Mouse (Mus musculus): ENCODE measurements at regions not wholly inside any gene's neighbourhood (a gene's known extent, or its start where the extent isn't known, plus 50 kb on each side); places are given as distances from the start of the nearest gene placed in this dataset.

DNA sequence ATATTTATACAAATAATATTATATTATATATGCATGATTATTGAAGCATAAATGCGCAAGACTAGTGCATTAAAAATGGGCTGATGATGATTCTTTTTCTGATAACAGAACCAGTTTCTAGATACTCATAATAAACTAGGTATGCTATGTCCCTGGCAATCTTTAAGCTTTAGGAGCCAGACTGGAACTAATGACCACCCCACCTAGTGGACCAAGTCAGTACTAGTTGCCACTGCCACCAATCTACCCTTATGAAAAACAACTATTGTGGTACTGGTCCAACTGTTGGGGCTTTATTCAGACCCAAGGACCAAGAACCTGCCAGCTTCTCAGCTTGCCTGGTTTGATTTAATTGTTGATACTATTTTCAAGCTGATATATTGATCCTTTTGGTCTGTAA lies 722.8 kb downstream of the Dach1 start:
- DNase-seq (ENCODE audit: low spot score in 2 of 2), result no peak

DNA sequence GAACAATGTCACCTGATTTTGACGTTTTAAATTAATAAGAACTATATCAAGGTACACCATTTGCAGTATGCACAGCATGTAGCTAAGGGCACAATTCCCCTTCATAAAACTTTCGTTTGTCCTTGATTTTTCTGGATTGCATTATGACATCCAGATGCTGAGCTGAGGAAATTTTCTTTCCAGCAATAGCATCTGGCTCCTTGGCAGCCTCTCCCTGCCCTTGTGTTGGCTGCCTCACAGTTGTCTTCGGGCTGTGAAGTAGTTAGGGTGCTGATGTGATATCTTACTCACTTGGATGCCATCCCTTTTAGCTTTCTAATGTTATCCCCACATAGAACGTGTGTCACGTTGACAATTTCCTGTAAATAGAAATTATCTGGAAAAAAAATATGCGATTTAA lies 729.2 kb downstream of the Dach1 start:
- DNase-seq (ENCODE audit: low spot score in 2 of 2), result no peak

DNA sequence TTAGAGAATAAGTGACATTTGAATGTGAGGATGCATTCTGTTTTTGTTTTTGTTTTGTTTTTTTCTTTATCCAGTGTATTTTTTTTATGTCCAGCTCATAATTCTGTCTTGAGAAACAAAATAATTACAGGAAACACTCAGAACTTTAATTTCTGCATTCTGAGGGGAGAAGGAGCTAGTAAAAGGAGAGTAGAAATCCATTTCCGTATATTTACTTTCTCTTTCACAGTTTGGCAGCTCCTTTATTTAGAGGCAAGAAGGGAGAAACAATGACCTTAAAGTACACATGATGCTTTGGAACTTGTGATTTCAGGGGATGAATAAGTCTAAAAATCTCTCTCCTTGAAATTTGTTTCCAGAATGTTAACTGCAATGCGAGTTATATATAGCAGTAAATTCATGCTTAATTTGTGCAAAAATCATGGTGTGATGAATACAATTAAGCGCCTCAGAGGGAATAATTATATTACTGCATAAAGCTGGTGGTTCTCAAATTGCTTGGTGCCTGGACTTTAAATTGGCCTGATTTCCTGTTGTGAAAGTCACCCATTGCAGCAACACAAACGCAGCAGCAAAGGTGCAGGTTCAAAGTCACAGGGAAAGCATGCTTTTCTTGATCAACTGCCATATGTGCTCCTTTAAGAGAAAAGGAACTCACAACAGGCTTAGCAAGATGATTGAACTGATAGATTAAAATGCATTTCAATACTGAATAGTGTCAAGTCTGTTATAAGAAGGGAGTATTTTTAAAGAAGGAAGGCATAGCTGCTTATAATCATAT lies 733.9 kb downstream of the Dach1 start:
- DNase-seq (ENCODE audit: low spot score in 2 of 2), result no peak

DNA sequence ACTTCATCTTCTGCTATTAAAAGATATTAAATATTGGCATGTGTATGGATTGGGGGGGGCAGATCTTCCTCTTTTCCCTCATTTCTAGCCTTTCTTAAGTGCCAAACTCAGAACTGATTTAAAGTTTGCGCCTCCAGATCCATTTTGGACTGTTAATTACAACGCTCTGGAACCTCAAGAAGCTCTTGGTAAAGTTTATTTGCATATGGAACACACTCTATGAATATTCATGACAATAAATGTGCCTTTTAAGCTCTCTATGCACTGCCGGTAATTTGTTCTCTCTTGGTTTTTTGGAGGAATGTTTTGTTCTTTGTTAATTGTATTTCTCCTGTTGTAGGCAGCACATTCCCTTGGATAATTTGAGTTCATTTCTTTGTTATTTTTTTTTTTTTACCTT lies 738.3 kb downstream of the Dach1 start:
- no peak for DNase-seq (ENCODE audit: low spot score in 2 of 2)

DNA sequence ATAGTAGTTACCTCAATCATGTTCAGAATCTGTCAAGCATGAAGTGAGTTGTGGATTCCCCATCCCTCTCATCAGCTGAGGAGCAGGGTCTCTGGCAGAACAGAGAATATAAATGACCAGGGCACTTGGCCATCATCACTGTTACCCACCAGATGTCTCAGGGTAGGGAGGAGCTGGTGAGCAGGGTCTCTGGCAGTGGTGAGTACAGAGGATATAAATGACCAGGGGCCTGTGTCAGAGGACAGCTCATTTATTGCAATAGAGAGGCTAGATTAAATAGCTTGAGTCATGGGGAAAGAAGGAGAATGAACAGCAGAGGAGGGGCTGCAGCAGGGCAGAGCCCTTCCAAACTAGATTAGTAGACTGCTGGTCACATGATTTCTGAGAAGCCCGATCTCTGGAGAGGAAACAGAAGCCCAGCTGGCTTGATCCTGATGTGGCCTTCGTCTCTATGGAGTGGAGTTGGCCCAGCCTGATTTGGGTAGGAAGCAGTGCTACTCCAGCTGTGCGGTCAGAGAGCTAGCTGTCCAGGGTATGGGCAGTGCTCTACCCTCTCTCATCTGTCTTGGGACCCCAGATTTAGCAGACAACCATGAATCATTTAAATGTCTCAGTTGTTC lies 766.3 kb downstream of the Dach1 start:
- no peak for DNase-seq (ENCODE audit: low spot score in 2 of 2)

DNA sequence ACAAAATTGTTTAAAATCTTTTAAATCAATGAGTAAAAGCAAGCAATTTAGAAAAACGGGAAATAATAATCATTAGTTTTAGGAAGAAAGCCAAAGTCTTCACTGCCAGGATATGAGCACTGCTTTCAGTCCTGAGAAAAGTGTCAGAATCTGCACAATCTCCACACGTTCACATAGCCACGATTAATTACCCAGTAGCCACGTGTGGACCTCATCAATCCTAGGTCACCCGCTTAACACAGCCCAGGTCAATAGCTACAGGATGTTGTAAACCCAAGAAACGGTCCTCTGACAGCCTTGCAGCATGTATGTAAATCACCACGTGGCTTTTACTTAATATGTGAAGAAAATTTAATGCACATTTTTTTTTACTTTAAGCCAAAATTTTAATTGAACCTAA lies 773.2 kb downstream of the Dach1 start:
- no peak for DNase-seq (ENCODE audit: low spot score in 2 of 2)

DNA sequence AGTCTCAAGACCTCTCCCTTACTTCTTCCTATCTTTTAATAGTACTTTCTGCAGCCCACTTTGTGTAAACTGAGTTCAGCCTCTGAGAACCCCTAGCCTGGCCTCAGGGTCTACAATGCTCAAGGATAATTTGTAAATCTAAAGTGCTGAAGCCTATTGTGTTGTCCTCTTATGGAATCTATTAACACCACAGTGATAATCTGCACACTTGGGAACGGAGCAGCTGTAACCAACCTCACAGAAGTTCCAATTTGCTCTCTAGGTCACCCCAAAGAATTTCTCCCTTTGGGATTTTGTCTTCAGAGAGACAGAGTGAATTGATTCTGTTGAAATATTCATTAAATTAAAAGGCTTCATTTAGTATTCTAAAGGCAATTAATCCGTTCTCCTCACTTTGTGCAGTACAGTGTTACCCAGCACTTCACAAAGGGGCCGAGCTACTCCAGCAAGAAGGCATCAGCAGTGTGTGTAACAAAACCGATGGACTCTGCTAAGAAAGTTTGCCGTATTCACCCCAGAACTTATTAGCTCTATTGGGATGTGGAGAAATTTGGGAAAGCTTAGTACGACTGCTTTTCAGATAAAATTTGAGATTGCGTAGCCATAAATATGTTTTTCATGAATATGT lies 773.7 kb downstream of the Dach1 start:
- DNase-seq (ENCODE audit: low spot score in 2 of 2), result no peak

DNA sequence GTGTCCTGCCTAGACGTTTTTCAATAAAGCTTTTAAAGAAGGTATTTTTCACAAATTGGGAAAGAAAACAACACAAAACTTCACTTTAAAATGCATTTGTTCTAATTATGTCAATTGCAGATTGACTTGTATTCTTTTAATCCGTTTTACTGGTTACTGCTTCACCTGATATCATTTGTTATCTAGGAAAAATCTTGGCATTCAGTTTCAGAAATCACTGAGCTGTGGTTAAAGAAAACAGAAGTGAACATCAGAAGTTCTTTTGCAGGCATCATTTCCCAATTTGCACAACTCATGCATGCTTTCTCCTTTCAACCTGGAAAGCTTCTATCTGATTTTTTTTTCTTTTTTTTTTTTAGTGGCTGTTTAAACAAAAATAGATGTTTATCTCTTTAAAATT lies 780.6 kb downstream of the Dach1 start:
- DNase-seq (ENCODE audit: low spot score in 2 of 2), result no peak

DNA sequence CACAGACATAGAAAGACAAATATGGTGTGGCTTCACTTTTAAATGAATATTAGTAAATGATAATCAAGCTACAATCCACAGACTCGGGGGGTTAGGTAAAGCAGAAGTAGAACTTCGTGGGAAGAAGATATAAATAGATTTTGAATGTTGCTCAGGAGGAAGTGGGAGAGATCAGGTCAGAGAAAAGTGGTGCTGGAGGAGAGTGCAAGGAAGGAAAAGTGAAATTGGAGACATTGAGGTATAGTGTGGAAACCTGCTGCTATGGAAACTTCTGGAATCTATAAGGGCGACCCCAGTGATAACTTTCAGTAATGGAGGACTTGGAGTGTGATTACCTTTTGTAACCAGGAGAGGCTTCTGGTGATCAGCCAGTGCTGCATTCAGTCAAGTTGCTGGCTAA lies 789.4 kb downstream of the Dach1 start:
- no peak for DNase-seq (ENCODE audit: low spot score in 2 of 2)

DNA sequence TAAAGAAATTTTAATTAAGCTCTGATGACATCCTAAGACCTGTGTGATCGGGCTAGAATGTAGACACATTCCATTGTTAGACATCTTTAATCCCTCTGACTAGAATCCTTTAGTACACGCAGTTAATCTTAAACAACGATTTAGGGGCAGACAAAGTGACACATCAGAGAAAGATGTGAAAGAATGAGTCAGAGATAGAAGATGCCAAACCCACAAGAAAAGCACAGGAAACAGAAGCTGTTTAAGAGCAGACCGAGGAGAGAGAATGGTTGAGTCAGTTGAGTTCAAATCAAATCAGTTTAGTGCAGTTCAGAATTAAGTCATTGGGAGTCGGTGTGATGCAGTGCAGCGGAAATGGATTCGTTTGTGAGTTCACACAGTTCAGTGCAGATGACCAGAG lies 812.6 kb downstream of the Dach1 start:
- DNase-seq (ENCODE audit: low spot score in 2 of 2), result peak in 1 of 2 experiments; percentile 1

DNA sequence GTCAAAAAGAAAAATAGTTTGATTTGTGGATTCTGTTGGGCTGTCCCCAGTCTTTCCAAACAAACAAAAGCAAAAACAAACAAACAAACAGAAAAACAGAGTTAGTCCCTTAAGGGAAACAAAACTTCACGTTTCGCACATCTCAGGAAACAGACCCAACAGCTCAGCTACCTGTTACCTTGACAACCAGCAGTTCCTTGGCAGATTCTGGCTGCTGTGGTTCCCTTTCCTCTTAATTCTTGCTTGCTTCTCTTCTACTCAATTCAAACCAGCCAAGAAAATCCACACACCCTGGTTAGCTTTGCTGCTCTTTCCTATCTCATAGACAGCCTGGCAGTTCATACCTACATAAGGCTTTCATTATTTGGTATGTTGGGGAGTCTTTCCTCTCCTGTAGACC lies 821.6 kb downstream of the Dach1 start:
- DNase-seq (ENCODE audit: low spot score in 2 of 2), result no peak

DNA sequence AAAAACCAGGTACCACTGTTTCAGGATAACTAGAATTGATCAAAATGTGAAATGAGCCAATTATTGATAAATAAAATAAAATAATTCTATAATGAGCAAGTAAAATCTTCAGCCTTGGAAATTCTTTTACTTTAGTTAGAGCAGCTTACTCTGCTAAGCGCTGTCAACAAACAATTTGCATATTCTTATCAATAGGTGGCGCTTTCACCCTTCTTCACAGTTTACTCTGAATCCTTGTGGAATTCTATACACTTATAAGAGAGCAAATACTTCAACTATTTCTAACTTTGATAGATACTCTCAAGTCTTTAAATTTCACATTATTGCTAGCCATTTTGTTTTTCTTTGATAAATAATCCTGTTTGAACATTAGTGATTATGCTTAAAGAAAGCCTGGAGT lies 812.5 kb upstream of the Klhl1 start:
- peak in 1 of 2 experiments; percentile 19 for DNase-seq (ENCODE audit: low spot score in 2 of 2)

DNA sequence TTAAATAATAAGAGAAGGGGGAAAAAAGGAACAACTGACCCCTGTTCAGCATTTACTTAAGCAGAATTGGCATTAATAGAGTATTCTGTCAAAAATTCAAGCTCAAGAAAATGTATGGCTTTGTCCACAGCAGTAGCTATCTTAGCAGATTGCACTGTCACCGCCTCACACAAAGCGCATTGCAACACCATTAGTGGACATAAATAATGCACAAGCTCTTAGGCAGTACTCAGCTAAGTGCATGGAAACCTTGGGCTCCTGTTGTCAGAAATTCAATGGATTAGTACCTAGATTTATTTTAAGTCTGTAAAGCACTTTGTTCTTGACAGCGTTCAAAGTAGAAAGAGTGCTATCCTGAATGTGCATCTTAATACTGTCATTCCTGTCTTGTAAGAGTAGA lies 811.1 kb upstream of the Klhl1 start:
- no peak for DNase-seq (ENCODE audit: low spot score in 2 of 2)

DNA sequence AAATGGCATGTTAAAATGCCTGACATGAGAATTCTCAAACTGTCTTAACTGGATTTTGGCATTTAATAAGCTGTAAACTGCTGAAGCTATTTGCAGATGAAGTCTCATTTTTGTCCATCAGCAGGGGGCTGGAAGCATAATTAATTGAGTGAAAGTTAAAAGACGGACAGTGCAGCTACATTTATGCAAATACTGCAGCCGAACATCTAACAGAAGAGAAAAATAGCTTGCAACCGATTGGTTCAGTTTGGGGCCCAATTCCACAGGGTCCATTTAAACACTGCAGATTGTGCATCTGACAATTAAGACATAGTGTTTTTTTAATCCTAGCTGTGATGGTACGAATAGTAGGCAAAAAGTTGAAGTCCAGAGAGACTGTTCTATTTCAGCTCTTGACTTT lies 774.2 kb upstream of the Klhl1 start:
- DNase-seq (ENCODE audit: low spot score in 2 of 2), result no peak

DNA sequence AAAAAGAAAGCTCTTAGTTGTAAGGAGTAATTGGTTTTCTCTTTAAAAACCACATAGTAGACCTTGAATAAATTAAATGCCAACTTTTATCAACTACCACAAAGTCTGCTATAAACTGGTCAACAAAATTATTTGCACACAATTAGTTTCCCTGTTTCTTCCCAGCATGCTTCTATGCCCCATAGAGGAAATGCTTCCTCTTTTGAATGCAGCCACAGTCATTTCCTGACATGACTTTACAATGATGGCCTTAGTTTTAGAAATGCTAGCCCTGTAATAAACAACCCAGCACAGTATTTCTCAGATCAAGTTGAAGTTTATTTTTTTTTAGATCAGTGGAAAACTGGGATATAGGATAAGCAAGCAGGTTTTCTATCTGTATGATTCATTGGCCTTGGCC lies 768.5 kb upstream of the Klhl1 start:
- DNase-seq (ENCODE audit: low spot score in 2 of 2), result no peak

DNA sequence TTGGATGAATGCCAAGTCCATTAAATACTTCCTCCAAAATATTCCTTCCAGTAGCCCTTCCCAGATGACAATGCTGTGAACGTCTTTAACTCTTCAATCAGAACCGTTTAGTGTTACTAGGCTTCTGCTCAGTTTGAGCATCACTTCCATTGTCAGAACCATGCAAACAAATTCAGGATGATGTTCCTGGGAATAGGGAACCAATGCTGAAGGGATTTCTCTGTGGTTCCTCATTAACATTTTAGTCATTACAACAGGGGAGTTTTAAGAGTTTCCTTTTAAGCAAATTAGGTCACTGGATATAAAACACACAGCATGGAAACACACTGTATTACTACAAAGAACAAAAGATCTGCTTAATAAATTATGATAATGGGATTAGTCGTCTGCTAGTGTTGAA lies 739.6 kb upstream of the Klhl1 start:
- DNase-seq (ENCODE audit: low spot score in 2 of 2), result no peak

Data from right cerebral cortex, adult 2 months (tissue).